Mouse (Mus musculus) kidney, adult 2 months (tissue): Measurements from ENCODE around the gene Rhox4g. TPM values are rescaled to one million over a fixed set of nuclear protein-coding genes. Genes with fewer than 3 reads are reported as not detected.
"Not testable (repeated sequence)": the region's sequence is repeated elsewhere in the genome, so short reads cannot be mapped to it uniquely, and the experiment has no call there.

Source experiments
- DNase-seq: peaks from one replicate; pipeline ENCODE4 v3.0.0; 2021
- H3K27ac ChIP-seq: fragments of 200-500 bp; 2 replicates; pipeline ENCODE4 v1.5.1; 2012; ENCODE audit warnings: low read depth, low read length, control low read depth, inconsistent platforms; ENCODE audit not compliant: insufficient read depth
- H3K27me3 ChIP-seq: fragments of 200-500 bp; replicated peaks from 2 replicates; pipeline ENCODE4 v1.6.1; 2012; ENCODE audit warnings: mild to moderate bottlenecking, moderate library complexity, low read length, inconsistent platforms; ENCODE audit not compliant: control insufficient read depth, insufficient read depth
- H3K36me3 ChIP-seq: fragments of 200-500 bp; 2 replicates; pipeline ENCODE4 v1.6.1; 2012; ENCODE audit warnings: mild to moderate bottlenecking, moderate library complexity, low read length, inconsistent platforms; ENCODE audit not compliant: control insufficient read depth, insufficient read depth
- H3K4me1 ChIP-seq: fragments of 200-500 bp; 2 replicates; pipeline ENCODE4 v1.6.1; 2011; ENCODE audit warnings: low read length; ENCODE audit not compliant: control insufficient read depth, insufficient read depth
- H3K4me3 ChIP-seq: fragments of 200-500 bp; 2 replicates; pipeline ENCODE4 v1.5.1; 2011; ENCODE audit warnings: mild to moderate bottlenecking, low read depth, low read length, control low read depth; ENCODE audit not compliant: insufficient read depth
- CTCF ChIP-seq: fragments of 200-500 bp; conservative IDR thresholded peaks from 2 replicates; pipeline ENCODE4 v1.5.1; 2011; ENCODE audit warnings: low read depth, mild to moderate bottlenecking, control low read depth, low read length, moderate library complexity, mixed read lengths; ENCODE audit not compliant: insufficient read depth, insufficient read length
- POLR2A ChIP-seq: fragments of 200-500 bp; IDR thresholded peaks from one replicate; pipeline ENCODE4 v1.6.1; 2011; ENCODE audit warnings: low read depth, low read length, control low read depth
- WGBS: fragments of 180-500 bp; shearing (Covaris S2); methylation state at CpG from one replicate; pipeline ENCODE4 v1.1.7; 2018; 5-methylcytosine and 5-hydroxymethylcytosine counted together
- polyA plus RNA-seq: library from polyadenylated mRNA; depleted of rRNA; stranded (reverse); fragments of >200 nt; gene quantifications from 2 replicates; pipeline ENCODE4 v1.2.3, GENCODE M21; 2012; rRNA removed

Rhox4g gene
- polyA plus RNA-seq: not detected in 2 replicates

- H3K4me1 ChIP-seq, H3K4me3 ChIP-seq, H3K36me3 ChIP-seq, H3K27ac ChIP-seq, H3K27me3 ChIP-seq, DNase-seq: not testable (repeated sequence)
- WGBS: 92% methylated on average over 17 of the region's 20 CpGs
Observed at GRCm38 (mm10) chrX:37651227-37651626, at the start of gene Rhox4g. Gene Rhox4g (minus strand): TSS chrX:37651327.

GRCm38 (mm10) chrX:37692261-37692660, 41.1 kb upstream of the Rhox4g start:
- Histone ChIP-seq H3K36me3 (no peaks in the 10 kb centered on the region), H3K4me1 (no peaks in the 10 kb centered on the region), H3K4me3 (no peak overlapping the region), H3K27ac (no peak overlapping the region), H3K27me3 (no peaks in the 10 kb centered on the region)
- DNase-seq: no peak
- WGBS: 93% methylated on average over 2 of the region's 2 CpGs
- TF ChIP-seq POLR2A: no peak
- TF ChIP-seq CTCF: no peak

- Histone ChIP-seq H3K4me3 (no peak overlapping the region), H3K36me3 (no peaks in the 10 kb centered on the region), H3K27ac (no peak overlapping the region), H3K4me1 (no peaks in the 10 kb centered on the region), H3K27me3 (no peaks in the 10 kb centered on the region)
- no peak for DNase-seq
- no peak for TF ChIP-seq POLR2A
- no peak for TF ChIP-seq CTCF
- WGBS: 85% methylated on average over 21 of the region's 24 CpGs
Observed at GRCm38 (mm10) chrX:37683031-37683715, 32.0 kb upstream of the Rhox4g start.

GRCm38 (mm10) chrX:37673177-37673576, 22.1 kb upstream of the Rhox4g start, which contains the start of gene Rhox2h:
Gene Rhox2h (minus strand): TSS chrX:37673277.
- not testable (repeated sequence) for H3K4me3 ChIP-seq, H3K36me3 ChIP-seq, DNase-seq, H3K27me3 ChIP-seq, H3K4me1 ChIP-seq, H3K27ac ChIP-seq
- WGBS: 82% methylated on average over 8 of the region's 8 CpGs

GRCm38 (mm10) chrX:37668664-37669063, 17.5 kb upstream of the Rhox4g start, which contains the start of gene Rhox3h:
Gene Rhox3h (minus strand): TSS chrX:37668764.
- DNase-seq, H3K36me3 ChIP-seq, H3K4me3 ChIP-seq, H3K27me3 ChIP-seq, H3K4me1 ChIP-seq, H3K27ac ChIP-seq: not testable (repeated sequence)
- WGBS: 100% methylated on average over 1 of the region's 3 CpGs

GRCm38 (mm10) chrX:37643370-37643769, 7.8 kb downstream of the Rhox4g start, which contains the start of gene Rhox2g:
Gene Rhox2g (minus strand): TSS chrX:37643470.
- H3K27ac ChIP-seq, H3K4me3 ChIP-seq, H3K4me1 ChIP-seq, DNase-seq, H3K27me3 ChIP-seq, H3K36me3 ChIP-seq: not testable (repeated sequence)
- WGBS: 83% methylated on average over 6 of the region's 6 CpGs

GRCm38 (mm10) chrX:37628512-37628911, 22.6 kb downstream of the Rhox4g start, which contains the start of gene Rhox3g:
Gene Rhox3g (minus strand): TSS chrX:37628612.
- H3K4me1 ChIP-seq, H3K27ac ChIP-seq, H3K4me3 ChIP-seq, H3K36me3 ChIP-seq, H3K27me3 ChIP-seq, DNase-seq: not testable (repeated sequence)
- WGBS: 97% methylated on average over 2 of the region's 2 CpGs

- not testable (repeated sequence) for H3K4me1 ChIP-seq, H3K36me3 ChIP-seq, DNase-seq, H3K4me3 ChIP-seq, H3K27ac ChIP-seq, H3K27me3 ChIP-seq
- 96% methylated on average over 17 of the region's 19 CpGs for WGBS
Observed at GRCm38 (mm10) chrX:37607604-37608003, 43.5 kb downstream of the Rhox4g start, which contains the start of gene Rhox4f. Gene Rhox4f (minus strand): TSS chrX:37607704.

Other genes starting within 250 kb of the Rhox4g start
- gene Rhox2b, start 239.3 kb downstream of the Rhox4g start, polyA plus RNA-seq: not detected in 2 replicates
- gene Rhox4b, start 218.8 kb downstream of the Rhox4g start, polyA plus RNA-seq: not detected in 2 replicates
- gene Rhox2c, start 197.6 kb downstream of the Rhox4g start, polyA plus RNA-seq: not detected in 2 replicates
- not detected in 2 replicates for gene Rhox3c, start 192.7 kb downstream of the Rhox4g start, polyA plus RNA-seq
- gene Rhox4c, start 171.0 kb downstream of the Rhox4g start, polyA plus RNA-seq: not detected in 2 replicates
- gene Rhox2d, start 157.9 kb downstream of the Rhox4g start, polyA plus RNA-seq: not detected in 2 replicates
- gene Rhox4d, start 137.0 kb downstream of the Rhox4g start, polyA plus RNA-seq: not detected in 2 replicates
- gene Rhox2e, start 120.9 kb downstream of the Rhox4g start, polyA plus RNA-seq: not detected in 2 replicates
- not detected in 2 replicates for gene Rhox3e, start 109.3 kb downstream of the Rhox4g start, polyA plus RNA-seq
- not detected in 2 replicates for gene Rhox4e, start 93.9 kb downstream of the Rhox4g start, polyA plus RNA-seq
- not detected in 2 replicates for gene Rhox2f, start 79.9 kb downstream of the Rhox4g start, polyA plus RNA-seq
- not detected in 2 replicates for gene Rhox3f, start 70.3 kb downstream of the Rhox4g start, polyA plus RNA-seq
- not detected in 2 replicates for gene Rhox4f, start 43.6 kb downstream of the Rhox4g start, polyA plus RNA-seq
- gene Rhox3g, start 22.7 kb downstream of the Rhox4g start, polyA plus RNA-seq: not detected in 2 replicates
- not detected in 2 replicates for gene Rhox2g, start 7.9 kb downstream of the Rhox4g start, polyA plus RNA-seq
- gene Rhox3h, start 17.4 kb upstream of the Rhox4g start, polyA plus RNA-seq: not detected in 2 replicates
- not detected in 2 replicates for gene Rhox2h, start 21.9 kb upstream of the Rhox4g start, polyA plus RNA-seq
- gene Rhox5, start 153.5 kb upstream of the Rhox4g start, polyA plus RNA-seq: not detected in 2 replicates
- gene Rhox6, start 175.6 kb upstream of the Rhox4g start, polyA plus RNA-seq: 1.3 and 1.5 TPM in 2 replicates
- not detected in 2 replicates for gene Rhox7a, start 180.4 kb upstream of the Rhox4g start, polyA plus RNA-seq
- not detected in 2 replicates for gene Rhox8, start 227.6 kb upstream of the Rhox4g start, polyA plus RNA-seq
- gene Rhox7b, start 245.9 kb upstream of the Rhox4g start, polyA plus RNA-seq: not detected in 2 replicates